Mouse (Mus musculus) c-Kit-positive CD71-positive TER-119-positive erythroid progenitor cells, embryonic 14.5 days (primary cell): ENCODE measurements around the gene Cmtm8.

Source experiments
- DNase-seq: peaks from one replicate; pipeline ENCODE4 v3.0.0-alpha.2; 2013; ENCODE audit warnings: low spot score

Cmtm8 gene

GRCm38 (mm10) chr9:114821548-114822289 lies 22.2 kb downstream of the Cmtm8 start:
- DNase-seq, result no peak

- DNase-seq, result no peak
These were observed 25.0 kb downstream of the Cmtm8 start for GRCm38 (mm10) chr9:114818918-114819317.

DNA sequence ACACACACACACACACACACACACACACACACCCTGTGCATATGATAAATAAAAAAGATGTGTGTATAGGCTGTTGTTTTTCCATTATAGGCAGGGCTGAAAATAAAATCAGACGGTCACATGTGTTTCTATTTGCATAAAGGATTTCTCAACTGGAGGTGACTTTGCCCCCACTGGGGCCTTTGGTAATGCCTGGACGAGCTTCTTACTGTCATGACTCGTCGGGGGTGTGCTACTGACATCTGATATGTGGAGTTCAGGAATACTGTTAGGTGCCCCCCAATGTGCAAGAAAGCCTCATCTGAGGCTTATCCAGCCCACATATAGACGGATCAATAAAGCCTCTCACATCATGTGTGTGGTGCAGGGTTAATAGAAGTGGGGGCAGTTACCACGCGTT lies 26.9 kb downstream of the Cmtm8 start:
- no peak for DNase-seq

DNA sequence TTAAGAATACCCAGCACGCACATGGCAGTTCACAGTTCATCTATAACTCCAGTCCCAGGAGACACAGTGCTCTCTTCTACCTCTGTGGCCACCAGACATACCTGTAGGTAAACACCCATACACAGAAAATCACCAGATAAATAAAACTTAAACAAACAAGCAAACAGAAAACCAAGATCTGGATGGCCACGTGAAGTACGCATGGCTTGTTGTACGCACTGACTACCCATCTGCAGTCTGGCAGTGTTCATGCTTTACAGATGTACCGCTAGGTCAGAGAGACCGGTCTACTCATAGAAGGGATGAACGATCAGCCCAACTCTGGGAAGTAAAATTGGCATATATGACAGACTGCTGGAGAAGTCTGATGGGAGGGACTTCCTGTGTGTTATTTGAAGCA lies 27.8 kb downstream of the Cmtm8 start:
- no peak for DNase-seq

DNA sequence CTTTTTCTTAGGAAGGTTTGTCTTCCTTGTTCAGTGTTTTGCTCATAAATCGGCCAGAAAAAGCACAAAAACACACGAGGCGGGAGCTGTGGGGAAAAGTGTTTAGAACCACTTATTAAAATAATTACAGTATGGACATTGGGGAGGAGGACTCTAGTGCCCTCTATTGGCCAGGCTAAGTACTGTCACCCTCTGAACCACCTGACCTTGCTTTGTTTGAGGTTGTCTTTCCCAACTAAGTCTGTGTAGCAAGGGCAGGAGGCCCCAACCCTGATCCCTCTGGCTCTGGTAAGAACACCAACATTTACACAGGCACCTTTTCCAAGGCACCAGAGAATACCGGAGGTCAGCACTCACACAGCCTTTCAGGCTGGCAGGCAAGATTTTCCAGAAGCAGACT lies 28.6 kb downstream of the Cmtm8 start:
- DNase-seq, result peak; percentile 34

DNA sequence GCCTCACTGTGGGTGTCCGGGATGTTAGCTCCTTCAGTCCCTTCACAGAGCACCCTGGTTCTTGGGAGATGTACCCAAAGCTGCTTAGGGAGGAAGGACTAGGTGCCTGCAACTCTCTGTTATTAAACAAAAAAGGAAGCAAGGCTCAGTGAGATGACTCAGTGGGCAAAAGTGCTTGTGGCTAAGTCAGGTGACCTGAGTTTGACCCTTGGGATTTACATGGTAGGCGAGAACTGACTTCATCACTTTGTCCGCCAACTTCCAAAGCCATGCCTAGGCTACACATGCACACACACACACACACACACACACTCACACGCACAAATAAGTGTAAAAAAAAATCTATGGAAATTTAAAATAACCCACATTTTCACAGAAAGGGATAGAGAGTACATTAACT lies 32.0 kb downstream of the Cmtm8 start:
- no peak for DNase-seq

DNA sequence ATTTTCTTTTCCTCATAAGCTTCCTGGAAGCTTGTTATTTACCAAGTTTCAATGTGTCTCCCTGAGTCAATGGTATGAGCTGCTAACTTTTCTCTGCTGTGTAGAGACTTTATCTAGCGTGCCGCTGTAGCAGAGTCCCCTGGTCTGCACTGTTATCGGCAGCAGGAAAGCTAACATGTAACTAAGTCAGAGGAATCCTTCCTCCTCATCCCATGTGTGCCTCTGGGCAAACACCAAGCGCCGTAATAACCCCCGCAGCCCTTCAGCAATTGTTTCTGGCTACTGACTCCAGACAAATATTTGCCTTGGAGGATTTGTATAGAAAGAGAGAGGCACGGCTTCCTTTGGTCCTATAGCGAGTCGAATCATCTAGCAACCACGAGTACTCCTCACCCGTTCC lies 33.1 kb downstream of the Cmtm8 start:
- DNase-seq, result no peak

DNA sequence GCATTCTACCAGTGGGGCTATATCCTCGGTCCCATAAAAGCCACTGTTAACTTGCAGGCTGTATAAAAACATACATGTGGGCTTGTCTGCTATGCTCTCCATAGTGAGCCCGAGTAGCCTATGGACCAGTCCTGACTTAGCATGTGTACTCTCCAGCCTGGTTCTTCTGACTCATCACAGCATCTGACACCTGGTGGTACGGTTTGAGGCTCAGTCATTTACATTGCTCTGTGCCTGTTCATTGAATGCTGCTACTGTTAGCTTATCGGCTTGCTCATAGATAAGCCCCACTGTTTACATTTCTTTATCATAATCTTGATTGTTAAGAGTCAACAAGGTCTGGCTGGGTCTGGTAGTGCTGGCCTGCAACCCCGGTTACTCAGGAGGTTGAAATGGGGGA lies 35.3 kb downstream of the Cmtm8 start:
- DNase-seq, result no peak

DNA sequence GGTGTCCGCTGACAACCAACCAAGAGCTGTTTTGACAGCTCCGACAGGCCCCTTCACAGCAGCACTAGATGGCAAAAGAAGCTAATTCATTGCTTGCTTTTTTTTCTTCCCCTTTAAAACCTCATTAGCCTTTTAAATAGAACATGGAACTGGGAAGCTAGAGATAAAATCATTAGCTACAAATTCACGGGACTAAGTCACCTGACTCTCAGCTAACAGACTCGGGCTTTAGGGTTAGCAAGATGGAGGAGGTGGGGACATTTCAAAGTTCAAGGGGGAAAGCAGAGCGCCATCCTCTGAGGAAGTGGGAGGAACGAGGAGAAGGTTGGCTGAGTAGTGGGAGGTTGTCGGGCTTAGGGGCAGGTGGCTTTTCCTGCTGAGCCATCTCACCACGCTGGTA lies 36.7 kb downstream of the Cmtm8 start:
- DNase-seq, result no peak

GRCm38 (mm10) chr9:114805151-114805671 lies 38.7 kb downstream of the Cmtm8 start:
- no peak for DNase-seq

DNA sequence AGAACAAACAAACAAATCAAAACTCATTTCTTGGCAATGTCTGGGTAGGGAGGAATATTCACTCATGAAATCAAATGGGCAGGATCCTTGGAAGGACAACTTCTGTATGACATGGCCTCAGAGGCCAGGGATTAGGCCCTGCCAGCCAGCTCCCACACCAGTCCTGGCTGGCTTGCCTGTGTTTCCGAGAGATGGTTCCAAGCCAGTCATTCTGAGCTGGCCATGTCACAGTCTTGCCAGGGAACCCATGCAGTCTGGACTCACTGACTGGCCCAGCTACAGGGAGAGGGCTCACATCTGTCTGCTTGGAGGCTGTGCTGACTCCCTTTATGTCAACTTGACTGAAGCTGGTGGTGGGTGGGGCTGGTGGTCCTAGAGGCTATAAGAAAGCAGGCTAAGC lies 41.8 kb downstream of the Cmtm8 start:
- DNase-seq, result no peak

- no peak for DNase-seq
These were observed 42.7 kb downstream of the Cmtm8 start for GRCm38 (mm10) chr9:114801301-114801700.

DNA sequence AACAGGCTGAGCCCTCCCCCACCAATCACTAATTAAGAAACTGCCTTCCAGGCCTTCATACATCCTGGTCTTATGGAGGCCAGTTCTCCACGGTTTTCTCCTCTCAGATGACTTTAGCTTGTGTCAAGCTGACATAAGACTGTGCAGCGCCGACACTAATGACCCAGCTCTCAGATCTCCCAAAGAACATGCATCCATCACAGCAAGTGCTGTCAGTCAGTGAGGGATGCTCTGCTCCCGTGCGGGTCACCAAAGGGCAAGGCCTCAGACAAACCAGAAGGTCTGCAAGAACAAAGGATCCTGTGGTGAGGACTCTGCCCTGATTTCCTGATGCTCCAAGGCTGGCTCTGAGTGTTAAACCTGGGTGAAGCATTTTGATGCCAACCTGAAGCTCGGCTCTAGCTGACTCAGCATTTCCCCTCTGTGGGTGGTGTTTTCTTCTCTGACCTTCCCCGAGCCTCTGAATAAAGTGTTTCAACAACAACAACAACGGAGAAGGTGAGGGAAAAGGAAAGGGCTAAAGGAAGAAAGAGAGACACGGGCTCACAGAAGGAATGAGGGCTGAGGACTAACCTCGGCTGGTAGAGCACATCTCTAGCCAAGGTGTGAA lies 44.4 kb downstream of the Cmtm8 start:
- DNase-seq, result no peak

DNA sequence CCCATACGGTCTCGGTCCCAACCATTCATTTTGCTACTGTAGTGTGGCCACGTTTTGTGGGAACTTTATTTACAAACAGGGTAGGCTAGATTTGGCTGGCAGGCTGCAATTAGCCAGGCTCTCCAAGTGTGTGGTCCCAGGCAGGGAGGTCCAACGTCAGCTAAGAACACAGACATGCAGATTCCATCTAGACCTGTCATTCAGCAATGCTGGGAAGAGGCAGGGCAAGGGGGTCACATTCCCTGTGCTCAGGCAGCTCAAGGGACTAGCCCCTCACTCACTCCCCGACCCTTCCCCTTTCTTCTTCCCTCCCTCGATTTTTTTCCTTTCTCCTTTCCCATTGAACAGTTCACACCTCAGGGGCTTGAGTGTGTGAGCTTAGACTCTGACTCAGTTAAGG lies 45.1 kb downstream of the Cmtm8 start:
- DNase-seq, result no peak

DNA sequence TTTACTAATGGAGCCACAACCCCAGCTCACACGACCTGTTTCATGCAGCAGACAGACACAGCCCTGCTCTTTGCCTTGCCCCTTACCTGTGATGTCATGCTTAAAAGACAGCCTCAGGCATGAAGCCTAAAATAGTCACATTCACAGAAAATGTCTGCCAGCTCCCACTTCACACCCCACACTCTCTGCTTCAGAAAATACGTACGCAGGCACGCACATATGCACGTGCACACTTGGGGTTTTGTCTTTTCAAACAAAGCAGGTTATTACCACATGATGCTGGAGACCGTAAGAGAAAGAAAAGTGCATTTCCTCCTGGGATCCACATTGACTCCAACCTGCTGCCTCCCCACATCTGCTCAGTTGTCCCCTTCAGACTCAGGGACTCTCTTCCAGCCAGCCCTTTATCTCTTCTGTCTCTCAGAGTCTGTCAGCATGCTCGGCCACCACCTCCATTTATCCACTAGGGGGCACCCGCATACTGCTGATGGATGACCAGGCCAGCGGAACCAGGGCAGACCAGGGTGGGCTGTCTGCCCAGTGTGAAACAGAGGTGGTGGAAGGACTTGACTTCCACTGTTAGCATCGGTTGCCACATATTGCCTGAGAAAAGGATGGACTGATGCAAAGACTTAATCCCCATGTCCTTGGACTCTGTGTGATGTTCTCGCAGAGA lies 46.5 kb downstream of the Cmtm8 start:
- DNase-seq, result peak; percentile 53

- DNase-seq, result no peak
These were observed 47.4 kb downstream of the Cmtm8 start for GRCm38 (mm10) chr9:114796473-114797050.

- DNase-seq, result no peak
These were observed 49.5 kb downstream of the Cmtm8 start for GRCm38 (mm10) chr9:114794491-114794890.

- no peak for DNase-seq
These were observed 50.1 kb downstream of the Cmtm8 start for GRCm38 (mm10) chr9:114793764-114794295.

- DNase-seq, result no peak
These were observed 54.0 kb downstream of the Cmtm8 start for GRCm38 (mm10) chr9:114789989-114790388.

- no peak for DNase-seq
These were observed 54.4 kb downstream of the Cmtm8 start for GRCm38 (mm10) chr9:114789557-114789956.

- DNase-seq, result peak; percentile 31
These were observed 55.3 kb downstream of the Cmtm8 start for GRCm38 (mm10) chr9:114788697-114789096.

GRCm38 (mm10) chr9:114787716-114788115 lies 56.2 kb downstream of the Cmtm8 start:
- DNase-seq, result no peak
